Mouse (Mus musculus) neural tube, embryonic 12.5 days (tissue): ENCODE measurements at regions not wholly inside any gene's neighbourhood (a gene's known extent, or its start where the extent isn't known, plus 50 kb on each side); places are given as distances from the start of the nearest gene placed in this dataset.

Experiments used
- ATAC-seq: fragments of 200-750 bp; cut with Nextera tagmentation; 2 replicates; pipeline ENCODE4 v1.8.0; 2017; ENCODE audit warnings: low read depth, mild to moderate bottlenecking, moderate TSS enrichment, moderate library complexity; ENCODE audit not compliant: low FRiP score
- H3K27ac ChIP-seq: fragments of 300-500 bp; sonication (generic); 2 replicates; pipeline ENCODE4 v1.5.1; 2016
- H3K27me3 ChIP-seq: fragments of 300-500 bp; sonication (generic); replicated peaks from 2 replicates; pipeline ENCODE4 v1.6.1; 2016; ENCODE audit warnings: mild to moderate bottlenecking
- H3K36me3 ChIP-seq: fragments of 300-500 bp; sonication (generic); 2 replicates; pipeline ENCODE4 v1.6.1; 2016; ENCODE audit warnings: mild to moderate bottlenecking
- H3K4me1 ChIP-seq: fragments of 300-500 bp; sonication (generic); 2 replicates; pipeline ENCODE4 v1.6.1; 2016
- H3K4me2 ChIP-seq: fragments of 300-500 bp; sonication (generic); replicated peaks from 2 replicates; pipeline ENCODE4 v1.6.1; 2016; ENCODE audit warnings: mild to moderate bottlenecking
- H3K4me3 ChIP-seq: fragments of 300-500 bp; sonication (generic); 2 replicates; pipeline ENCODE4 v1.5.1; 2016
- H3K9ac ChIP-seq: fragments of 300-500 bp; sonication (generic); 2 replicates; pipeline ENCODE4 v1.6.1; 2016; ENCODE audit warnings: mild to moderate bottlenecking
- H3K9me3 ChIP-seq: fragments of 300-500 bp; sonication (generic); 2 replicates; pipeline ENCODE4 v1.6.1; 2016; ENCODE audit warnings: mild to moderate bottlenecking
- WGBS: fragments of 180-500 bp; shearing (Covaris S2); methylation state at CpG from one replicate; pipeline ENCODE4 v1.1.7; 2016; 5-methylcytosine and 5-hydroxymethylcytosine counted together

- H3K4me1 ChIP-seq: no peaks in the 10 kb centered on the region
- H3K27ac ChIP-seq: no peak overlapping the region
- no peak overlapping the region for H3K9ac ChIP-seq
- no peak overlapping the region for H3K4me3 ChIP-seq
- H3K27me3 ChIP-seq: no peaks in the 10 kb centered on the region
- WGBS: 78% methylated on average over 4 of the region's 4 CpGs
- H3K4me2 ChIP-seq: no peak overlapping the region
- no peaks in the 10 kb centered on the region for H3K9me3 ChIP-seq
- no peaks in the 10 kb centered on the region for H3K36me3 ChIP-seq
- ATAC-seq: no peak
These were observed 400.1 kb upstream of the Jarid2 start for GRCm38 (mm10) chr13:44329161-44329560.

- no peaks in the 10 kb centered on the region for H3K27me3 ChIP-seq
- ATAC-seq: no peak
- no peak overlapping the region for H3K27ac ChIP-seq
- no peak overlapping the region for H3K4me2 ChIP-seq
- no peak overlapping the region for H3K9ac ChIP-seq
- H3K9me3 ChIP-seq: no peaks in the 10 kb centered on the region
- H3K36me3 ChIP-seq: no peaks in the 10 kb centered on the region
- 71% methylated on average over 10 of the region's 10 CpGs for WGBS
- H3K4me3 ChIP-seq: no peak overlapping the region
- no peaks in the 10 kb centered on the region for H3K4me1 ChIP-seq
These were observed 399.6 kb upstream of the Jarid2 start for GRCm38 (mm10) chr13:44329701-44330100.

- WGBS: 68% methylated on average over 11 of the region's 11 CpGs
- no peaks in the 10 kb centered on the region for H3K4me1 ChIP-seq
- H3K9ac ChIP-seq: no peak overlapping the region
- no peak overlapping the region for H3K27ac ChIP-seq
- no peak for ATAC-seq
- H3K36me3 ChIP-seq: no peaks in the 10 kb centered on the region
- no peaks in the 10 kb centered on the region for H3K9me3 ChIP-seq
- no peaks in the 10 kb centered on the region for H3K27me3 ChIP-seq
- H3K4me2 ChIP-seq: no peak overlapping the region
- no peak overlapping the region for H3K4me3 ChIP-seq
These were observed 396.5 kb upstream of the Jarid2 start for GRCm38 (mm10) chr13:44332716-44333240.

GRCm38 (mm10) chr13:44339061-44339741 lies 390.1 kb upstream of the Jarid2 start:
- Histone ChIP-seq H3K9ac (no peak overlapping the region), H3K4me2 (no peak overlapping the region), H3K4me1 (no peaks in the 10 kb centered on the region), H3K27me3 (no peaks in the 10 kb centered on the region), H3K27ac (no peak overlapping the region), H3K36me3 (no peaks in the 10 kb centered on the region), H3K9me3 (no peaks in the 10 kb centered on the region), H3K4me3 (no peak overlapping the region)
- 61% methylated on average over 6 of the region's 6 CpGs for WGBS
- ATAC-seq: no peak

- WGBS: 77% methylated on average over 6 of the region's 6 CpGs
- no peak overlapping the region for H3K27ac ChIP-seq
These were observed 384.2 kb upstream of the Jarid2 start for GRCm38 (mm10) chr13:44345094-44345493.

GRCm38 (mm10) chr13:44346636-44347035 lies 382.6 kb upstream of the Jarid2 start:
- WGBS: 49% methylated on average over 4 of the region's 4 CpGs

More at GRCm38 (mm10) chr13:44345094-44345493, 384.2 kb upstream of the Jarid2 start:
- Histone ChIP-seq H3K4me2 (no peak overlapping the region), H3K4me1 (no peaks in the 10 kb centered on the region), H3K9me3 (no peaks in the 10 kb centered on the region), H3K9ac (no peak overlapping the region), H3K36me3 (no peaks in the 10 kb centered on the region), H3K27me3 (no peaks in the 10 kb centered on the region), H3K4me3 (no peak overlapping the region)
- no peak for ATAC-seq

GRCm38 (mm10) chr13:44347662-44348061 lies 381.6 kb upstream of the Jarid2 start:
- WGBS: 61% methylated on average over 9 of the region's 9 CpGs
- no peak overlapping the region for H3K4me3 ChIP-seq
- H3K27ac ChIP-seq: no peak overlapping the region
- no peaks in the 10 kb centered on the region for H3K9me3 ChIP-seq
- no peak overlapping the region for H3K4me2 ChIP-seq
- H3K36me3 ChIP-seq: no peaks in the 10 kb centered on the region
- H3K4me1 ChIP-seq: no peaks in the 10 kb centered on the region
- H3K9ac ChIP-seq: no peak overlapping the region
- no peaks in the 10 kb centered on the region for H3K27me3 ChIP-seq
- no peak for ATAC-seq

More at GRCm38 (mm10) chr13:44346636-44347035, 382.6 kb upstream of the Jarid2 start:
- Histone ChIP-seq H3K9ac (no peak overlapping the region), H3K4me3 (no peak overlapping the region), H3K27ac (no peak overlapping the region), H3K4me1 (no peaks in the 10 kb centered on the region), H3K4me2 (no peak overlapping the region), H3K9me3 (no peaks in the 10 kb centered on the region), H3K27me3 (no peaks in the 10 kb centered on the region), H3K36me3 (no peaks in the 10 kb centered on the region)
- no peak for ATAC-seq

- Histone ChIP-seq H3K27me3 (no peaks in the 10 kb centered on the region; the same call in 1 of the 2 replicates), H3K9me3 (no peaks in the 10 kb centered on the region), H3K36me3 (no peaks in the 10 kb centered on the region), H3K4me1 (peaks cover 8% of the 10 kb centered on the region; the same call in 1 of the 2 replicates), H3K4me2 (no peak overlapping the region), H3K27ac (no peak overlapping the region), H3K9ac (no peak overlapping the region), H3K4me3 (no peak overlapping the region)
- no peak for ATAC-seq
- 37% methylated on average over 9 of the region's 9 CpGs for WGBS
These were observed 375.4 kb upstream of the Jarid2 start for GRCm38 (mm10) chr13:44353899-44354298.

GRCm38 (mm10) chr13:44355771-44356221 lies 373.5 kb upstream of the Jarid2 start:
- Histone ChIP-seq H3K4me3 (no peak overlapping the region), H3K9ac (no peak overlapping the region), H3K4me2 (no peak overlapping the region), H3K27me3 (no peaks in the 10 kb centered on the region; the same call in 1 of the 2 replicates), H3K36me3 (no peaks in the 10 kb centered on the region), H3K4me1 (peaks cover 8% of the 10 kb centered on the region; the same call in 1 of the 2 replicates), H3K9me3 (no peaks in the 10 kb centered on the region), H3K27ac (no peak overlapping the region)
- no peak for ATAC-seq
- WGBS: 77% methylated on average over 12 of the region's 12 CpGs

GRCm38 (mm10) chr13:44356981-44357380 lies 372.3 kb upstream of the Jarid2 start:
- H3K36me3 ChIP-seq: no peaks in the 10 kb centered on the region
- no peaks in the 10 kb centered on the region for H3K9me3 ChIP-seq
- H3K4me2 ChIP-seq: no peak overlapping the region
- H3K9ac ChIP-seq: no peak overlapping the region
- no peak for ATAC-seq
- no peak overlapping the region for H3K4me3 ChIP-seq
- no peak overlapping the region for H3K27ac ChIP-seq
- peaks cover 8% of the 10 kb centered on the region; the same call in 1 of the 2 replicates for H3K4me1 ChIP-seq
- 86% methylated on average over 11 of the region's 11 CpGs for WGBS
- no peaks in the 10 kb centered on the region; the same call in 1 of the 2 replicates for H3K27me3 ChIP-seq

GRCm38 (mm10) chr13:44359344-44359743 lies 369.9 kb upstream of the Jarid2 start:
- Histone ChIP-seq H3K27me3 (no peaks in the 10 kb centered on the region; the same call in 1 of the 2 replicates), H3K4me2 (no peak overlapping the region), H3K27ac (no peak overlapping the region), H3K9me3 (no peaks in the 10 kb centered on the region), H3K9ac (no peak overlapping the region), H3K4me1 (peaks cover 3% of the 10 kb centered on the region; the same call in 1 of the 2 replicates), H3K36me3 (no peaks in the 10 kb centered on the region), H3K4me3 (no peak overlapping the region)
- 83% methylated on average over 7 of the region's 7 CpGs for WGBS
- ATAC-seq: no peak

- 84% methylated on average over 5 of the region's 5 CpGs for WGBS
- no peak for ATAC-seq
- Histone ChIP-seq H3K27ac (no peak overlapping the region), H3K9me3 (no peaks in the 10 kb centered on the region), H3K4me1 (peaks cover 3% of the 10 kb centered on the region; the same call in 1 of the 2 replicates), H3K27me3 (no peaks in the 10 kb centered on the region; the same call in 1 of the 2 replicates), H3K9ac (no peak overlapping the region), H3K4me2 (no peak overlapping the region), H3K4me3 (no peak overlapping the region), H3K36me3 (no peaks in the 10 kb centered on the region)
These were observed 369.3 kb upstream of the Jarid2 start for GRCm38 (mm10) chr13:44360016-44360415.
